Mouse (Mus musculus) limb, embryonic 14.5 days (tissue): ENCODE results near the gene Atg4c. TPM values are rescaled to one million over a fixed set of nuclear protein-coding genes. Genes with fewer than 3 reads are reported as not detected.

ENCODE experiments used
- ATAC-seq: fragments of 200-750 bp; cut with Nextera tagmentation; 2 replicates; pipeline ENCODE4 v1.8.0; 2017; ENCODE audit warnings: low read depth, moderate number of reproducible peaks, moderate TSS enrichment; ENCODE audit not compliant: low FRiP score
- DNase-seq: peaks from one replicate; pipeline ENCODE4 v3.0.0-alpha.2; 2015; ENCODE audit warnings: low spot score
- H3K27ac ChIP-seq: fragments of 300-500 bp; sonication (generic); replicated peaks from 2 replicates; pipeline ENCODE4 v1.5.1; 2014; ENCODE audit warnings: low read depth, mild to moderate bottlenecking, low read length, moderate library complexity, mixed read lengths
- H3K27me3 ChIP-seq: fragments of 300-500 bp; sonication (generic); 2 replicates; pipeline ENCODE4 v1.6.1; 2014; ENCODE audit warnings: low read length, mixed read lengths; ENCODE audit not compliant: control insufficient read depth, insufficient read depth
- H3K36me3 ChIP-seq: fragments of 300-500 bp; sonication (generic); 2 replicates; pipeline ENCODE4 v1.6.1; 2014; ENCODE audit warnings: mild to moderate bottlenecking, low read length, moderate library complexity, mixed read lengths; ENCODE audit not compliant: control insufficient read depth, insufficient read depth
- H3K4me1 ChIP-seq: fragments of 300-500 bp; sonication (generic); 2 replicates; pipeline ENCODE4 v1.6.1; 2014; ENCODE audit warnings: antibody characterized with exemption, low read length, mixed read lengths; ENCODE audit not compliant: control insufficient read depth, insufficient read depth
- H3K4me2 ChIP-seq: fragments of 300-500 bp; sonication (generic); replicated peaks from 2 replicates; pipeline ENCODE4 v1.6.1; 2014; ENCODE audit warnings: low read depth, mild to moderate bottlenecking, low read length, moderate library complexity; ENCODE audit not compliant: severe bottlenecking
- H3K4me3 ChIP-seq: fragments of 300-500 bp; sonication (generic); replicated peaks from 2 replicates; pipeline ENCODE4 v1.5.1; 2014; ENCODE audit warnings: low read length
- H3K9ac ChIP-seq: fragments of 300-500 bp; sonication (generic); 2 replicates; pipeline ENCODE4 v1.6.1; 2014; ENCODE audit warnings: mild to moderate bottlenecking, low read depth, low read length, moderate library complexity; ENCODE audit not compliant: severe bottlenecking
- H3K9me3 ChIP-seq: fragments of 300-500 bp; sonication (generic); 2 replicates; pipeline ENCODE4 v1.6.1; 2016; ENCODE audit warnings: low read length; ENCODE audit not compliant: control insufficient read depth
- POLR2A ChIP-seq: fragments of 200-500 bp; IDR thresholded peaks from 2 replicates; pipeline ENCODE4 v1.8.0; 2012; ENCODE audit warnings: inconsistent platforms, mild to moderate bottlenecking, moderate library complexity, borderline replicate concordance; ENCODE audit not compliant: insufficient read depth, insufficient read length; ENCODE audit errors: extremely low read depth
- WGBS: fragments of 180-500 bp; shearing (Covaris S2); extraction: QIAGEN DNeasy Blood & Tissue Kit; methylation state at CpG from one replicate; pipeline ENCODE4 v1.1.7; 2014; 5-methylcytosine and 5-hydroxymethylcytosine counted together
- polyA plus RNA-seq, 2 experiments: library from polyadenylated mRNA; depleted of rRNA in 1 of 2; stranded (reverse) in 1 of 2; unstranded in 1 of 2; fragments of >200 nt; fragmentation: Nextera tagmentation in 1 of 2; extraction: Ambion mirVana in 1 of 2; gene quantifications; 2 replicates each; pipeline versions ENCODE4 v1.2.1 to v1.2.3; 2012 to 2014

The Atg4c gene
- polyA plus RNA-seq, 2 experiments: 11.8 to 13.7 TPM

DNA sequence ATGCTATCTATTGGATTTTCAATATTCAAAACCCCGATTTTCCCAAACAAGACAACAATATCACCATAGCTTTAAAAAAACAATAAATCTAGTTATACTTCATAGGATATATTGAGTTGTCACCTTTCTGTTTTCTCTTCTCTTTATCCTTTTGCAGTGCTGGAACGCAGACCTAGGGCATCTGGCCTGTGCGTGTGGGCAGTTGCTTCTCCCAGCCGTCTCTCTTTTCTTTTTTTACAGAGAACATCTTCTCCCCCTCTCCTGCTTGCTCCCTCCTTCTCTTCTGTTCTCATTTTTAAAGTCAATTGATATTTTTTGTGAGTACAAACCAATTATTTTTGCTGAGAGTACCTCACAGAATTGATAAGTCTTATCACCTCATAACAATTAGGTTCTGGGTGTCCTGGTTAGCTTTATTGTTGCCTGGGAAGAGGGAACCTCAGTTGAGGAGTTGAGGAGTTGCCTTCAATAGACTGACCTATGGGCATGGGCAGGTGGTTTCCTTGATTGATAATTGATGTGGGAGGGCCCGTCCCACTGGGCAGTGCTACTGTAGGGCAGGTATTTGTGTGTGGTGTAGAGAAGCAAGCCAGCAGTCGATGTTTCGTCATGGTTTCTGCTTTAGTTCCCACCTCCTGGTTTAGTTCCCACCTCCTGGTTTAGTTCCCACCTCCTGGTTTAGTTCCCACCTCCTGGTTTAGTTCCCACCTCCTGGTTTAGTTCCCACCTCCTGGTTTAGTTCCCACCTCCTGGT lies 6.8 kb downstream of the Atg4c start:
- H3K27ac ChIP-seq: no peak overlapping the region
- no peaks in the 10 kb centered on the region for H3K36me3 ChIP-seq
- H3K4me3 ChIP-seq: no peak overlapping the region
- DNase-seq: no peak
- no peak for TF ChIP-seq POLR2A
- H3K4me2 ChIP-seq: no peak overlapping the region
- no peak overlapping the region for H3K9ac ChIP-seq
- no peaks in the 10 kb centered on the region for H3K9me3 ChIP-seq
- WGBS: 88% methylated on average over 7 of the region's 7 CpGs
- no peak for ATAC-seq
- H3K4me1 ChIP-seq: no peaks in the 10 kb centered on the region
- H3K27me3 ChIP-seq: no peaks in the 10 kb centered on the region

DNA sequence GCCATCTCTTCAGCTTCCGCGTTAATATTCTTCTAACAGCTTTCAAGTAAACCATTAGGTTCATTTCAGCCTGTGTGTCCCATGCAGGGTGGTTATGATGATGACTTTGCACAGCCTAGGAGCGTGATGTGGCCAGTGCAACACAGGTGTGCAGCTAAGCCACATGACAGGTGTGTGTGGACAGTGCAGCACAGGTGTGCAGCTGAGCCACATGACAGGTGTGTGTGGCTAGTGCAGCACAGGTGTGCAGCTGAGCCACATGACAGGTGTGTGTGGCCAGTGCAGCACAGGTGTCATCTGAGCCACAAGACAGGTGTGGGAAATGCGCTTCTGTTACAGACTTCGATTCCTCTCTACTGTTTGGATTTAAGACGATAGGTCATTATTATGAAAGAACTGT lies 12.0 kb downstream of the Atg4c start:
- WGBS: 93% methylated on average over 6 of the region's 6 CpGs
- DNase-seq: no peak

DNA sequence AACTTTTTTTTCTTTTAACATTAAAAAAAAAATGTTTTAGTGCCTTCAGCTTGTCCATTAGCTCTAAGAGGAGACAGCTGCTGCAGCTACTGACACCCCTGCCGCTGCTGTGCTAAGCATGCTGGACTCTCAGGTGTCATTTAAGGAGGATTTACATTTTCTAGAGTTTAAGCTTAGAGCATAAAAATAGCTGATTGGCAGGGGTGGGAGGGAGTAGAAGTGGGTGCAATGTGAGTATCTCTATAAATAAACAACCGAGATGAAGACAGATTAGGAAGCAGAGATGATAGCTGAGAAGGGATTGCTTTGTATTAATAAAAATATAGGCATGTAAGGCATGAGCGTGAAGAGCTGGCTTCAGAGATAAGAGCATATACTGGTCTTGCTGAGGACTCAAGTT lies 12.6 kb downstream of the Atg4c start:
- TF ChIP-seq POLR2A: no peak
- no peaks in the 10 kb centered on the region for H3K36me3 ChIP-seq
- H3K9me3 ChIP-seq: no peaks in the 10 kb centered on the region
- no peak overlapping the region for H3K4me2 ChIP-seq
- no peak overlapping the region for H3K9ac ChIP-seq
- no peak for DNase-seq
- no peak overlapping the region for H3K4me3 ChIP-seq
- no peaks in the 10 kb centered on the region for H3K27me3 ChIP-seq
- H3K27ac ChIP-seq: no peak overlapping the region
- H3K4me1 ChIP-seq: no peaks in the 10 kb centered on the region
- WGBS: 70% methylated on average over 3 of the region's 3 CpGs
- ATAC-seq: peak; percentile 34; the same call in 1 of the 2 replicates

More for the DNA sequence above, 12.0 kb downstream of the Atg4c start:
- H3K4me3 ChIP-seq: no peak overlapping the region
- no peak for TF ChIP-seq POLR2A
- no peak overlapping the region for H3K4me2 ChIP-seq
- H3K36me3 ChIP-seq: no peaks in the 10 kb centered on the region
- H3K4me1 ChIP-seq: no peaks in the 10 kb centered on the region
- no peak overlapping the region for H3K27ac ChIP-seq
- ATAC-seq: no peak
- H3K9ac ChIP-seq: no peak overlapping the region
- no peaks in the 10 kb centered on the region for H3K27me3 ChIP-seq
- H3K9me3 ChIP-seq: no peaks in the 10 kb centered on the region

DNA sequence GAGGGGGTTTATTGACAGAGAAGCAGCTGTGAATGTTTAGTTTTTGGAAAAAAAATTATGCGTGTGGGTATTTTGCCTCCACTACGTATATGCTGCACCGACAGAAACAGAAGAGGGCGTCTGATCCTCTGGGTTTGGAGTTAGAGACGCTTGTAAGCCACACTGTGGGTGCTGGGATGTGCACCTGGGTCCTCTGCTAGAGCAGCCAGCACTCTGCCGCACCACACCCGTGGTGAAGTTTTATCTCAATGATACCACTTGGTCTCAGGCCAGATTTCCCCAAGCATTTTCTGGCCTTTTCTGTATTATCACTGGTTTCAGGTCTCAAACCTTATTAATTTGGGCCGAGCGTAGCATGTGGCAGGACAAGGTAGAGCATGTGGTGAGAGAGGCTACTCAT lies 16.4 kb downstream of the Atg4c start:
- Histone ChIP-seq H3K4me2 (no peak overlapping the region), H3K36me3 (peaks cover 2% of the 10 kb centered on the region), H3K27ac (no peak overlapping the region), H3K4me3 (no peak overlapping the region), H3K9me3 (no peaks in the 10 kb centered on the region), H3K9ac (no peak overlapping the region), H3K4me1 (no peaks in the 10 kb centered on the region), H3K27me3 (no peaks in the 10 kb centered on the region)
- DNase-seq (no peak), ATAC-seq (no peak)
- no peak for TF ChIP-seq POLR2A
- 90% methylated on average over 9 of the region's 9 CpGs for WGBS

DNA sequence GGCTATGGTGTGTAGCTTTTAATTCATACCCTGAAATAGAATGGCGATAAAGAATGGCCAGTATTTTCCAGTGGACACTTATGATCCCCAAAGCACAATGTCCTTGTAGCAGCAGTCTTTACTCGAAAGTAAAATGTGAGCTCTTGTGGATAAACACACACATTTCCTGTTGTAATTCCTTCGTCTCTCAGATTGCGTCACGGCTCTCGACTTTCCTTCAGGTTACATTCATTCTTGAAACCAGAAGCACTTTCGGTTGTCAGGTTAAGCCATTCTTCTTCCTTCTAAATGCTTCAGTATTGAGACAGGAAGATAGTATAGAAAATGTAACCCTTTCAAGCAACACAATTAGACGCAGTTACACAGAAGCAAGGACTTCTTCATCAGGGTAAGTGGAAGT lies 17.9 kb downstream of the Atg4c start:
- Histone ChIP-seq H3K9me3 (no peaks in the 10 kb centered on the region), H3K27me3 (no peaks in the 10 kb centered on the region), H3K36me3 (peaks cover 3% of the 10 kb centered on the region), H3K4me3 (no peak overlapping the region), H3K9ac (no peak overlapping the region), H3K27ac (no peak overlapping the region), H3K4me1 (no peaks in the 10 kb centered on the region), H3K4me2 (no peak overlapping the region)
- DNase-seq (no peak), ATAC-seq (no peak)
- no peak for TF ChIP-seq POLR2A
- 77% methylated on average over 8 of the region's 8 CpGs for WGBS
